Mouse (Mus musculus) kidney, embryonic 15.5 days (tissue): ENCODE data around the gene Olfr1031. TPM values are rescaled to one million over a fixed set of nuclear protein-coding genes. Genes with fewer than 3 reads are reported as not detected.
"Not testable (repeated sequence)": the region's sequence is repeated elsewhere in the genome, so short reads cannot be mapped to it uniquely, and the experiment has no call there.

ENCODE experiments used
- ATAC-seq: fragments of 200-750 bp; cut with Nextera tagmentation; replicated peaks from 2 replicates; pipeline ENCODE4 v1.8.0; 2017; ENCODE audit warnings: moderate TSS enrichment; ENCODE audit not compliant: low FRiP score
- H3K27ac ChIP-seq: fragments of 300-500 bp; sonication (generic); 2 replicates; pipeline ENCODE4 v1.5.1; 2015; ENCODE audit warnings: mild to moderate bottlenecking, inconsistent platforms
- H3K27me3 ChIP-seq: fragments of 300-500 bp; sonication (generic); 2 replicates; pipeline ENCODE4 v1.6.1; 2015; ENCODE audit warnings: inconsistent platforms
- H3K36me3 ChIP-seq: fragments of 300-500 bp; sonication (generic); 2 replicates; pipeline ENCODE4 v1.6.1; 2015; ENCODE audit warnings: inconsistent platforms
- H3K4me1 ChIP-seq: fragments of 300-500 bp; sonication (generic); 2 replicates; pipeline ENCODE4 v1.6.1; 2015; ENCODE audit warnings: inconsistent platforms
- H3K4me2 ChIP-seq: fragments of 300-500 bp; sonication (generic); 2 replicates; pipeline ENCODE4 v1.6.1; 2015; ENCODE audit warnings: moderate library complexity, mild to moderate bottlenecking, inconsistent platforms
- H3K4me3 ChIP-seq: fragments of 300-500 bp; sonication (generic); replicated peaks from 2 replicates; pipeline ENCODE4 v1.5.1; 2015; ENCODE audit warnings: mild to moderate bottlenecking, inconsistent platforms
- H3K9ac ChIP-seq: fragments of 300-500 bp; sonication (generic); 2 replicates; pipeline ENCODE4 v1.6.1; 2015; ENCODE audit warnings: mild to moderate bottlenecking, inconsistent platforms
- H3K9me3 ChIP-seq: fragments of 300-500 bp; sonication (generic); replicated peaks from 2 replicates; pipeline ENCODE4 v1.6.1; 2016; ENCODE audit warnings: inconsistent platforms
- WGBS: fragments of 180-500 bp; shearing (Covaris S2); methylation state at CpG from one replicate; pipeline ENCODE4 v1.1.7; 2015; ENCODE audit warnings: mixed read lengths; 5-methylcytosine and 5-hydroxymethylcytosine counted together
- polyA plus RNA-seq: library from polyadenylated mRNA; unstranded; fragments of >200 nt; fragmentation: Nextera tagmentation; extraction: Ambion mirVana; gene quantifications from 2 replicates; pipeline ENCODE4 v1.2.1, GENCODE M21; 2015

Olfr1031 gene
- not detected in 2 replicates for polyA plus RNA-seq

DNA sequence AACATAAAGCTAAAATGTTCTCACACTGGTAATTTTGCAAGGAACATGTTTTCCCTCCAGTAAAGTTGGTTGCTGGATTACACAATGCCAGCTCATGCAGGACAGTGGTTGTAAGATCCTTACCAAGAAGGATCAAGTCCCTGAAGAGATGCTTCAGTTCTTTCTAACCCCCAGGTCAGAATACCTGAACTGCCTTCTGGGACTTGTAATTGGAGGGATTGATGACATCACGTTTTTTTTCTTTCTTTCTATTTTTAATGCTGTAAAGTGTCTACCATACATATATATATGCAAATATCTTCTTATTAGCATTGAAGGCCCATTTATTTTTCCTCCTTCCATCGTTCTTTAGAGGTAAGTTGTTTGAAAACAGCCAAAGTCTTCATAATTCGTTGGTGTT is at the start of gene Olfr1031:
TSS of gene Olfr1031 (plus strand) at position 301 of the 400 bp plus-strand sequence.
- no peaks in the 10 kb centered on the region for H3K9me3 ChIP-seq
- no peaks in the 10 kb centered on the region for H3K4me1 ChIP-seq
- no peak within 1 kb of the TSS for H3K4me3 ChIP-seq
- no peak within 1 kb of the TSS for H3K9ac ChIP-seq
- H3K36me3 ChIP-seq, result no peaks in the 10 kb centered on the region
- no peak for ATAC-seq
- H3K27ac ChIP-seq, result no peak within 1 kb of the TSS
- WGBS, result 63% methylated on average over 3 of the region's 3 CpGs
- no peak within 1 kb of the TSS for H3K4me2 ChIP-seq
- H3K27me3 ChIP-seq, result no peaks in the 10 kb centered on the region

DNA sequence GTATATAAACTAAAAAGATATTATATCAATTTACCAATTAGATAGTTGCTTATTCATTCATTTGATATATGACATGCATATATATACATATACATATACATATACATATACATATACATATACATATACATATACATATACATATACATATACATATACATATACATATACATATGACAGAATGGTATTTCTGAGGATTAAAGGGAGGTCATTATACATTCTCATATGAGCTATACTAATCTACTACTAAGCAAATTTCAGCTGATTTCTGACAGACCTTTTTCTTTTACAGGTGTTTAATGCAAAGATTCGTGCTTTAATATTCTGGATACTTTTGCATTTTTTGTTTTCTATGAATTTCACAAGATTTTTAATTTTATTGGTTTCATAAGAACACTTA is 40.0 kb upstream of the Olfr1031 start, which contains the start of gene Olfr1028:
TSS of gene Olfr1028 (plus strand) at position 301 of the 400 bp plus-strand sequence.
- H3K4me1 ChIP-seq, result no peaks in the 10 kb centered on the region
- no peak within 1 kb of the TSS for H3K4me2 ChIP-seq
- no peaks in the 10 kb centered on the region for H3K9me3 ChIP-seq
- no peaks in the 10 kb centered on the region for H3K27me3 ChIP-seq
- ATAC-seq, result no peak
- no peak within 1 kb of the TSS for H3K27ac ChIP-seq
- 85% methylated on average over 1 of the region's 1 CpGs for WGBS
- H3K9ac ChIP-seq, result no peak within 1 kb of the TSS
- H3K4me3 ChIP-seq, result no peak within 1 kb of the TSS
- H3K36me3 ChIP-seq, result no peaks in the 10 kb centered on the region

DNA sequence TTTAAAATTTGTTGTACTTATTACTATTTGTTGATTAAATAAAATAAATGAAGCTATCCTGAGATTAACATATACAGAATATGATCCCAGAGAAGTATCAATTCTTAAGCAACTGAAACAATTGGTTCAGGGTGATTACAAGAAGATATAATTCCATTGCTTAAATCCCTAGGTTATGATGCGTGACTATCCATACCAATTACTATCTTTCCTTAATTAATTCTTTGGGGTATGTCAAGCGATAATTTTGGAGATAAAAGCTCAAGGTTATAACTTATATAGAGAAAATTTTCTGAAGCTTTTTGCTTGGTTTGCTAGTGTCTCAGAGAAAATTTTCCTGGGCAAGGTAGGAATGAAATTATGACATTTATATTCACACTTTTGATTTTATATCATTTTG is 16.5 kb upstream of the Olfr1031 start, which contains the start of gene Olfr1029:
TSS of gene Olfr1029 (plus strand) at position 301 of the 400 bp plus-strand sequence.
- Histone ChIP-seq H3K27ac (no peak within 1 kb of the TSS), H3K9ac (no peak within 1 kb of the TSS), H3K36me3 (no peaks in the 10 kb centered on the region), H3K4me2 (no peak within 1 kb of the TSS), H3K4me3 (no peak within 1 kb of the TSS), H3K27me3 (no peaks in the 10 kb centered on the region), H3K4me1 (no peaks in the 10 kb centered on the region), H3K9me3 (no peaks in the 10 kb centered on the region)
- 89% methylated on average over 2 of the region's 2 CpGs for WGBS
- ATAC-seq, result no peak

DNA sequence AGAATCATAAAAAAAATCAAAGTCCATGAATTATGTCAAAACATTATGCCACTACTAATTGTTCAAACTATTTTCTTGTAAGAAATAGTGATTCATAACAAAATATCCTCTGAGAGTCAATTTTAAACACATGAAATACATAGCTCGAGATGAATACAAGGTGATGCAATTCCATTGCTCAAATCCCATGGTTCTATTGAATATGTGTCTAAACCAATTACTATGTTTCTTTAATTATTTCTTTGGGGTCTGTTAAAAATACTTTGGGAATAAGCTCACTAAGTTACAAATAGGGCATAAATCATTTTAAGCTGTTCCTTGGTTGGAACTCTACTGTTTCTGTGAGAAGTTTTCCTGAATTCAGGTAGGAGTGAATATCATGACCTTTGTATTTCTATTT is 11.1 kb upstream of the Olfr1031 start, which contains the start of gene Olfr1030:
TSS of gene Olfr1030 (plus strand) at position 301 of the 400 bp plus-strand sequence.
- H3K27ac ChIP-seq, result no peak within 1 kb of the TSS
- H3K4me3 ChIP-seq, result no peak within 1 kb of the TSS
- H3K4me1 ChIP-seq, result no peaks in the 10 kb centered on the region
- WGBS, result 81% methylated on average over 1 of the region's 1 CpGs
- H3K27me3 ChIP-seq, result no peaks in the 10 kb centered on the region
- ATAC-seq, result no peak
- H3K4me2 ChIP-seq, result no peak within 1 kb of the TSS
- H3K36me3 ChIP-seq, result no peaks in the 10 kb centered on the region
- H3K9ac ChIP-seq, result no peak within 1 kb of the TSS
- H3K9me3 ChIP-seq, result no peaks in the 10 kb centered on the region

DNA sequence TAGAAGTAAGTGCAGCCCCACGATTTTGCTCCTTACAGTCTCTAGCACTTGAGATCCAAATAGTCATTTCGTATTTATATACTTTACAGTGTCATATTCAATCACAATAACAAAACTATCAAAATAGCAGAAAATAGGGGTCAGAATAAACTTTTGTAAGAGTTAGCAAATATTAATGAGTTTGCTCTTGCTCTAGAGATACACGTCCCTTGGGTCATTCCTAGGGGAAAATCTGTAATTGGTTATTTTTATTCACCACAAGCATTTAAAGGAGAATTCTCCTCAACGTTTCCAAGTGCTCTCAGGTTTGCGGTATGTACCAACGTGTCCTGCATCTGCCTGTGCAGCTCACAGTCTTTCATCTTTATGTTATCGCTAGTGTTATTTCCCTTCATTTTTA is 15.1 kb downstream of the Olfr1031 start, which contains the start of gene Olfr1032:
TSS of gene Olfr1032 (plus strand) at position 301 of the 400 bp plus-strand sequence.
- Histone ChIP-seq H3K27ac (no peak within 1 kb of the TSS), H3K9ac (no peak within 1 kb of the TSS), H3K4me2 (no peak within 1 kb of the TSS), H3K36me3 (no peaks in the 10 kb centered on the region), H3K4me1 (no peaks in the 10 kb centered on the region), H3K4me3 (no peak within 1 kb of the TSS), H3K27me3 (no peaks in the 10 kb centered on the region), H3K9me3 (no peaks in the 10 kb centered on the region)
- ATAC-seq, result no peak
- 87% methylated on average over 7 of the region's 7 CpGs for WGBS

- H3K36me3 ChIP-seq, H3K4me1 ChIP-seq, H3K27me3 ChIP-seq, H3K9me3 ChIP-seq, ATAC-seq: not testable (repeated sequence)
- WGBS, result 5% methylated on average over 11 of the region's 11 CpGs
- Histone ChIP-seq H3K4me2 (peak within 1 kb of the TSS; percentile 52), H3K9ac (0 out of 2 replicates have a peak within 1 kb of the TSS, but pooled peaks have one; percentile 21), H3K4me3 (peak within 1 kb of the TSS; percentile 40), H3K27ac (peak within 1 kb of the TSS; percentile 79)
These were observed 30.3 kb downstream of the Olfr1031 start, which contains the start of gene Olfr1033 for GRCm38 (mm10) chr2:86020406-86020805. Gene Olfr1033 (plus strand): TSS chr2:86020633.

- H3K36me3 ChIP-seq, H3K27me3 ChIP-seq: not testable (repeated sequence)
- WGBS, result 55% methylated on average over 3 of the region's 9 CpGs
These were observed 31.4 kb downstream of the Olfr1031 start for GRCm38 (mm10) chr2:86021518-86021917.

More at GRCm38 (mm10) chr2:86021518-86021917, 31.4 kb downstream of the Olfr1031 start:
- not testable (repeated sequence) for H3K4me3 ChIP-seq, H3K27ac ChIP-seq, H3K9me3 ChIP-seq, H3K9ac ChIP-seq, ATAC-seq, H3K4me1 ChIP-seq, H3K4me2 ChIP-seq

Other genes with a start within 250 kb of the Olfr1031 start
- gene Olfr1012, start 227.5 kb upstream of the Olfr1031 start, polyA plus RNA-seq, result not detected in 2 replicates
- gene Olfr1013, start 223.2 kb upstream of the Olfr1031 start, polyA plus RNA-seq, result not detected in 2 replicates
- gene Olfr1014, start 217.6 kb upstream of the Olfr1031 start, polyA plus RNA-seq, result not detected in 2 replicates
- gene Olfr1015, start 208.3 kb upstream of the Olfr1031 start, polyA plus RNA-seq, result not detected in 2 replicates
- not detected in 2 replicates for gene Olfr1016, start 187.8 kb upstream of the Olfr1031 start, polyA plus RNA-seq
- gene Olfr1018, start 171.8 kb upstream of the Olfr1031 start, polyA plus RNA-seq, result not detected in 2 replicates
- not detected in 2 replicates for gene Olfr1019, start 144.8 kb upstream of the Olfr1031 start, polyA plus RNA-seq
- not detected in 2 replicates for gene Olfr1020, start 143.3 kb upstream of the Olfr1031 start, polyA plus RNA-seq
- gene Olfr1022, start 121.7 kb upstream of the Olfr1031 start, polyA plus RNA-seq, result not detected in 2 replicates
- gene Olfr1023, start 104.7 kb upstream of the Olfr1031 start, polyA plus RNA-seq, result not detected in 2 replicates
- not detected in 2 replicates for gene Olfr1024, start 85.3 kb upstream of the Olfr1031 start, polyA plus RNA-seq
- gene Olfr1025-ps1, start 75.1 kb upstream of the Olfr1031 start, polyA plus RNA-seq, result not detected in 2 replicates
- gene Olfr1026, start 68.7 kb upstream of the Olfr1031 start, polyA plus RNA-seq, result not detected in 2 replicates
- not detected in 2 replicates for gene Olfr1028, start 39.9 kb upstream of the Olfr1031 start, polyA plus RNA-seq
- gene Olfr1029, start 16.4 kb upstream of the Olfr1031 start, polyA plus RNA-seq, result not detected in 2 replicates
- gene Olfr1030, start 11.0 kb upstream of the Olfr1031 start, polyA plus RNA-seq, result not detected in 2 replicates
- gene Olfr1032, start 15.2 kb downstream of the Olfr1031 start, polyA plus RNA-seq, result not detected in 2 replicates
- 4.0 and 4.9 TPM in 2 replicates for gene Olfr1033, start 30.3 kb downstream of the Olfr1031 start, polyA plus RNA-seq
- 0.04 and 0.10 TPM in 2 replicates for gene Olfr1034, start 55.6 kb downstream of the Olfr1031 start, polyA plus RNA-seq
- gene Olfr1036, start 83.7 kb downstream of the Olfr1031 start, polyA plus RNA-seq, result not detected in 2 replicates
- gene Olfr1037, start 97.1 kb downstream of the Olfr1031 start, polyA plus RNA-seq, result not detected in 2 replicates
- gene Olfr1039, start 145.6 kb downstream of the Olfr1031 start, polyA plus RNA-seq, result not detected in 2 replicates
- gene Olfr1040, start 156.4 kb downstream of the Olfr1031 start, polyA plus RNA-seq, result not detected in 2 replicates
- not detected in 2 replicates for gene Olfr1042, start 171.5 kb downstream of the Olfr1031 start, polyA plus RNA-seq
- gene Olfr1043, start 177.2 kb downstream of the Olfr1031 start, polyA plus RNA-seq, result not detected in 2 replicates
- not detected in 2 replicates for gene Olfr1044, start 187.5 kb downstream of the Olfr1031 start, polyA plus RNA-seq
- not detected in 2 replicates for gene Olfr52, start 195.4 kb downstream of the Olfr1031 start, polyA plus RNA-seq
- gene Olfr1045, start 212.7 kb downstream of the Olfr1031 start, polyA plus RNA-seq, result not detected in 2 replicates
- gene Olfr1046, start 229.0 kb downstream of the Olfr1031 start, polyA plus RNA-seq, result not detected in 2 replicates
- not detected in 2 replicates for gene Olfr1047, start 241.1 kb downstream of the Olfr1031 start, polyA plus RNA-seq
- gene Olfr1048, start 250.0 kb downstream of the Olfr1031 start, polyA plus RNA-seq, result not detected in 2 replicates